Mouse (Mus musculus): ENCODE measurements around the gene Pold2. TPM values are rescaled to one million over a fixed set of nuclear protein-coding genes. Genes with fewer than 3 reads are reported as not detected.

The Pold2 gene
- polyA plus RNA-seq, 1 experiment, result 28.1 TPM

- DNase-seq (ENCODE audit: extremely low spot score in 1 of 2, low spot score in 1 of 2), result no peak
These were observed 49.4 kb downstream of the Pold2 start for GRCm38 (mm10) chr11:5828509-5829191.

DNA sequence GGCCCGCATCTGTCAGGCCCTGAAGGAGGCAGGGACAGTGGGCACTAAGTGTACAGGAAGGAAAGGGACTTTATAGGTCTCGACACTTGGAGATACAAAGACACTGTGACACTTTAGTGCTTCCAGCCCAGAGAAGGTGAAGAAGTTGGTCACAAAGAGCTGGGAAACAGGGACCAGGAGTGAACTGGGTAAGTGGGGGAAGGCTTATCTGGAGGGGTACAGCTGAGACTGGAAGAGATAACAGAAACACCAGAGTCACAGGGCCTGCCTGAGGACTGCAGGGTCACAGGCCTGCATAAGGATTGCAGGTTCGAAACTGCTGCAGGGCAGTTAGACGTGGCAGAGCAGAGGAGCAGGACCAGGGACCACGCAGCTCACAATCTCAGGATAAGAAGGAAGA, 50.2 kb downstream of the Pold2 start:
- no peak for DNase-seq (ENCODE audit: extremely low spot score in 1 of 2, low spot score in 1 of 2)

- DNase-seq (ENCODE audit: extremely low spot score in 1 of 2, low spot score in 1 of 2), result no peak
These were observed 52.7 kb downstream of the Pold2 start for GRCm38 (mm10) chr11:5825432-5825831.

Other genes starting within 250 kb of the Pold2 start
- 95.5 and 98.3 TPM in 2 replicates for gene Mrps24, start 162.6 kb downstream of the Pold2 start, polyA plus RNA-seq (2012; rRNA removed)
- 33.8 and 34.4 TPM in 2 replicates for gene Urgcp, start 115.9 kb downstream of the Pold2 start, polyA plus RNA-seq (2012; rRNA removed)
- 74.8 and 85.2 TPM in 2 replicates for gene Dbnl, start 89.8 kb downstream of the Pold2 start, polyA plus RNA-seq (2012; rRNA removed)
- gene Pgam2, start 74.6 kb downstream of the Pold2 start, polyA plus RNA-seq (2012; rRNA removed), result 9.4 and 11.0 TPM in 2 replicates
- 10.8 and 15.9 TPM in 2 replicates for gene Polm, start 40.3 kb downstream of the Pold2 start, polyA plus RNA-seq (2012; rRNA removed)
- 15.8 and 20.3 TPM in 2 replicates for gene Aebp1, start 16.3 kb downstream of the Pold2 start, polyA plus RNA-seq (2012; rRNA removed)
- gene Myl7, start 20.5 kb upstream of the Pold2 start, polyA plus RNA-seq (2012; rRNA removed), result not detected in 2 replicates
- gene Gck, start 71.8 kb upstream of the Pold2 start, polyA plus RNA-seq (2012; rRNA removed), result 0.97 and 1.1 TPM in 2 replicates
- gene Ykt6, start 77.4 kb upstream of the Pold2 start, polyA plus RNA-seq (2012; rRNA removed), result 61.1 and 61.9 TPM in 2 replicates
- gene Camk2b, start 188.1 kb upstream of the Pold2 start, polyA plus RNA-seq (2012; rRNA removed), result 594 and 605 TPM in 2 replicates

Data from frontal cortex, adult 2 months (tissue).